Mouse (Mus musculus) gastrocnemius, postnatal 14 days (tissue): Measurements from ENCODE around the gene Pck2. TPM values are rescaled to one million over a fixed set of nuclear protein-coding genes. Genes with fewer than 3 reads are reported as not detected.

Experiments used
- DNase-seq: peaks from one replicate; pipeline ENCODE4 v3.0.0; 2021; ENCODE audit warnings: mixed read lengths
- intact Hi-C: fragments of 180-260 bp; cut with DNase I; formaldehyde crosslinking; loops from one replicate; pipeline ENCODE4 v1.15.1; 2025; ENCODE audit warnings: low total_unique reads
- total RNA-seq, 2 experiments: library from RNA; stranded (reverse); gene quantifications; 2 replicates each; pipeline ENCODE4 v1.2.3; 2021

The Pck2 gene
- total RNA-seq, 2 experiments from 2014 or later, result 11.5 to 13.8 TPM

- intact Hi-C loops, result no loop called here
- no peak for DNase-seq
Observed at GRCm38 (mm10) chr14:55520451-55521361, 19.4 kb upstream of the Pck2 start.

GRCm38 (mm10) chr14:55524062-55524461 lies 16.0 kb upstream of the Pck2 start:
- DNase-seq, result no peak
- intact Hi-C loops, result no loop called here

GRCm38 (mm10) chr14:55524785-55525184 lies 15.3 kb upstream of the Pck2 start, which contains the start of gene Nrl:
TSS of gene Nrl (minus strand) at chr14:55524981.
- no peak for DNase-seq
- intact Hi-C loops, result no loop called here

- DNase-seq, result no peak
- intact Hi-C loops, result no loop called here
Observed at GRCm38 (mm10) chr14:55526674-55527073, 13.4 kb upstream of the Pck2 start.

GRCm38 (mm10) chr14:55527940-55528339 lies 12.1 kb upstream of the Pck2 start:
- no peak for DNase-seq
- intact Hi-C loops, result no loop called here

GRCm38 (mm10) chr14:55536116-55536745 lies 3.8 kb upstream of the Pck2 start:
- DNase-seq, result peak; percentile 41
- intact Hi-C loops, result loop anchor here (5.0 kb wide), 1 partner anchor 39 kb away; no protein-coding TSS in a partner anchor

GRCm38 (mm10) chr14:55540787-55541321 lies 788 bp downstream of the Pck2 start:
- peak; percentile 86 for DNase-seq
- intact Hi-C loops, result no loop called here

- intact Hi-C loops, result no loop called here
- no peak for DNase-seq
Observed at GRCm38 (mm10) chr14:55542268-55542667, 2.2 kb downstream of the Pck2 start.

GRCm38 (mm10) chr14:55544334-55544733 lies 4.3 kb downstream of the Pck2 start:
- intact Hi-C loops, result no loop called here
- DNase-seq, result no peak

GRCm38 (mm10) chr14:55550191-55550590 lies 10.1 kb downstream of the Pck2 start:
- no peak for DNase-seq
- intact Hi-C loops, result no loop called here

- intact Hi-C loops, result no loop called here
Observed at GRCm38 (mm10) chr14:55551347-55551746, 11.3 kb downstream of the Pck2 start.

GRCm38 (mm10) chr14:55551794-55552193 lies 11.7 kb downstream of the Pck2 start:
- intact Hi-C loops, result no loop called here
- DNase-seq, result no peak

More at GRCm38 (mm10) chr14:55551347-55551746, 11.3 kb downstream of the Pck2 start:
- DNase-seq, result no peak

- intact Hi-C loops, result no loop called here
- DNase-seq, result no peak
Observed at GRCm38 (mm10) chr14:55554635-55555034, 14.6 kb downstream of the Pck2 start.

GRCm38 (mm10) chr14:55555788-55556187 lies 15.7 kb downstream of the Pck2 start:
- DNase-seq, result no peak
- intact Hi-C loops, result loop anchor here (2.0 kb wide), 1 partner anchor 57 kb away; no protein-coding TSS in a partner anchor

GRCm38 (mm10) chr14:55557003-55557402 lies 16.9 kb downstream of the Pck2 start:
- intact Hi-C loops, result loop anchor here (2.0 kb wide), 1 partner anchor 58 kb away; no protein-coding TSS in a partner anchor
- DNase-seq, result peak; percentile 81

- no peak for DNase-seq
Observed at GRCm38 (mm10) chr14:55557587-55557986, 17.5 kb downstream of the Pck2 start.

GRCm38 (mm10) chr14:55558740-55559448 lies 18.8 kb downstream of the Pck2 start:
- intact Hi-C loops, result no loop called here

More at GRCm38 (mm10) chr14:55557587-55557986, 17.5 kb downstream of the Pck2 start:
- intact Hi-C loops, result loop anchor here (2.0 kb wide), 1 partner anchor 59 kb away; no protein-coding TSS in a partner anchor

GRCm38 (mm10) chr14:55559799-55560201 lies 19.7 kb downstream of the Pck2 start, which contains the start of gene Dcaf11:
TSS of gene Dcaf11 (plus strand) at chr14:55560006.
- intact Hi-C loops, result no loop called here
- DNase-seq, result peak; percentile 93

More at GRCm38 (mm10) chr14:55558740-55559448, 18.8 kb downstream of the Pck2 start:
- DNase-seq, result no peak
